Mouse (Mus musculus) heart, adult 11 months (tissue): ENCODE data around the gene Prkag1.
"Not testable (repeated sequence)": the region's sequence is repeated elsewhere in the genome, so short reads cannot be mapped to it uniquely, and the experiment has no call there.

ENCODE experiments used
- DNase-seq: peaks from one replicate; pipeline ENCODE4 v3.0.0; 2022

Prkag1 gene

GRCm38 (mm10) chr15:98821403-98821802, 9.9 kb downstream of the Prkag1 start:
- DNase-seq = no peak

- no peak for DNase-seq
Observed at GRCm38 (mm10) chr15:98820937-98821336, 10.4 kb downstream of the Prkag1 start.

- DNase-seq = no peak
Observed at GRCm38 (mm10) chr15:98818171-98818570, 13.2 kb downstream of the Prkag1 start.

GRCm38 (mm10) chr15:98812741-98813424, 18.4 kb downstream of the Prkag1 start:
- no peak for DNase-seq

GRCm38 (mm10) chr15:98810212-98810611, 21.1 kb downstream of the Prkag1 start:
- not testable (repeated sequence) for DNase-seq

- no peak for DNase-seq
Observed at GRCm38 (mm10) chr15:98809390-98809789, 21.9 kb downstream of the Prkag1 start, which contains the start of gene Ddn. Gene Ddn, minus strand, starts transcription at chr15:98809490.

- peak; percentile 89 for DNase-seq
Observed at GRCm38 (mm10) chr15:98808651-98809134, 22.6 kb downstream of the Prkag1 start.

- peak; percentile 94 for DNase-seq
Observed at GRCm38 (mm10) chr15:98807895-98808650, 23.2 kb downstream of the Prkag1 start.

- DNase-seq = peak; percentile 93
Observed at GRCm38 (mm10) chr15:98806809-98807770, 24.2 kb downstream of the Prkag1 start.

- no peak for DNase-seq
Observed at GRCm38 (mm10) chr15:98806071-98806808, 25.1 kb downstream of the Prkag1 start.

GRCm38 (mm10) chr15:98805324-98806040, 25.8 kb downstream of the Prkag1 start:
- DNase-seq = peak; percentile 97

GRCm38 (mm10) chr15:98804054-98804453, 27.3 kb downstream of the Prkag1 start:
- peak; percentile 96 for DNase-seq

- no peak for DNase-seq
Observed at GRCm38 (mm10) chr15:98802926-98803325, 28.4 kb downstream of the Prkag1 start.

- peak; percentile 94 for DNase-seq
Observed at GRCm38 (mm10) chr15:98799396-98799795, 31.9 kb downstream of the Prkag1 start.

GRCm38 (mm10) chr15:98798903-98799302, 32.4 kb downstream of the Prkag1 start:
- DNase-seq = no peak

- peak; percentile 83 for DNase-seq
Observed at GRCm38 (mm10) chr15:98797835-98798492, 33.4 kb downstream of the Prkag1 start.

GRCm38 (mm10) chr15:98796803-98797595, 34.3 kb downstream of the Prkag1 start:
- DNase-seq = peak; percentile 94

- no peak for DNase-seq
Observed at GRCm38 (mm10) chr15:98793141-98793698, 38.1 kb downstream of the Prkag1 start.

- DNase-seq = no peak
Observed at GRCm38 (mm10) chr15:98792233-98793020, 38.9 kb downstream of the Prkag1 start.
